Mouse (Mus musculus) liver, embryonic 14.5 days (tissue): ENCODE measurements around the gene Tekt5. TPM values are rescaled to one million over a fixed set of nuclear protein-coding genes. Genes with fewer than 3 reads are reported as not detected.

Experiments
- ATAC-seq: fragments of 200-750 bp; cut with Nextera tagmentation; 2 replicates; pipeline ENCODE4 v1.8.0; 2017; ENCODE audit warnings: moderate number of reproducible peaks, mild to moderate bottlenecking, moderate library complexity; ENCODE audit not compliant: insufficient read depth
- DNase-seq, 3 experiments: peaks; one replicate each; pipeline ENCODE4 v3.0.0-alpha.2; 2012 to 2013; ENCODE audit warnings: low read depth in 3 of 3, low spot score in 3 of 3
- H3K27ac ChIP-seq: fragments of 300-500 bp; sonication (generic); 2 replicates; pipeline ENCODE4 v1.5.1; 2014; ENCODE audit warnings: moderate library complexity, mild to moderate bottlenecking, control low read depth, inconsistent platforms
- H3K27me3 ChIP-seq: fragments of 300-500 bp; sonication (generic); 2 replicates; pipeline ENCODE4 v1.6.1; 2014; ENCODE audit warnings: mild to moderate bottlenecking, low read length, moderate library complexity; ENCODE audit not compliant: control insufficient read depth, insufficient read depth
- H3K36me3 ChIP-seq: fragments of 300-500 bp; sonication (generic); replicated peaks from 2 replicates; pipeline ENCODE4 v1.6.1; 2014; ENCODE audit warnings: low read depth; ENCODE audit not compliant: control insufficient read depth, insufficient read depth
- H3K4me1 ChIP-seq, 2 experiments: fragments of 200-500 bp in 1 of 2; fragments of 300-500 bp in 1 of 2; sonication (generic) in 1 of 2; replicated peaks; 2 replicates each; pipeline ENCODE4 v1.6.1; 2012 to 2014; ENCODE audit warnings: antibody characterized with exemption in 1 of 2, inconsistent platforms in 1 of 2, low read length in 1 of 2; ENCODE audit not compliant: control insufficient read depth in 2 of 2, insufficient read depth in 2 of 2
- H3K4me2 ChIP-seq: fragments of 300-500 bp; sonication (generic); 2 replicates; pipeline ENCODE4 v1.6.1; 2014; ENCODE audit warnings: low read depth, mild to moderate bottlenecking, control low read depth, moderate library complexity
- H3K4me3 ChIP-seq, 2 experiments: fragments of 200-500 bp in 1 of 2; fragments of 300-500 bp in 1 of 2; sonication (generic) in 1 of 2; 2 replicates each; pipeline ENCODE4 v1.5.1; 2012 to 2014; ENCODE audit warnings: low read depth in 2 of 2, low read length in 2 of 2, mild to moderate bottlenecking in 2 of 2, control low read depth in 1 of 2, inconsistent platforms in 1 of 2, moderate library complexity in 1 of 2; ENCODE audit not compliant: insufficient read depth in 1 of 2
- H3K9ac ChIP-seq: fragments of 300-500 bp; sonication (generic); replicated peaks from 2 replicates; pipeline ENCODE4 v1.6.1; 2014; ENCODE audit warnings: mild to moderate bottlenecking, control low read depth, moderate library complexity
- H3K9me3 ChIP-seq: fragments of 300-500 bp; sonication (generic); 2 replicates; pipeline ENCODE4 v1.6.1; 2016; ENCODE audit warnings: low read length, mixed read lengths; ENCODE audit not compliant: control insufficient read depth
- CTCF ChIP-seq: IDR thresholded peaks from 2 replicates; pipeline ENCODE4 v1.5.1; 2016; ENCODE audit warnings: antibody characterized with exemption, low read depth, control low read depth
- EP300 ChIP-seq: IDR thresholded peaks from 2 replicates; pipeline ENCODE4 v1.6.1; 2016; ENCODE audit warnings: antibody characterized with exemption, low read depth
- whole genome bisulfite sequencing: fragments of 180-500 bp; shearing (Covaris S2); extraction: QIAGEN DNeasy Blood & Tissue Kit; methylation state at CpG from one replicate; pipeline ENCODE4 v1.1.7; 2014; ENCODE audit not compliant: insufficient replicate concordance; 5-methylcytosine and 5-hydroxymethylcytosine counted together
- polyA plus RNA-seq, 2 experiments: library from polyadenylated mRNA; depleted of rRNA in 1 of 2; stranded (reverse) in 1 of 2; unstranded in 1 of 2; fragments of >200 nt; fragmentation: Nextera tagmentation in 1 of 2; extraction: Ambion mirVana in 1 of 2; gene quantifications; 2 replicates each; pipeline versions ENCODE4 v1.2.1 to v1.2.3; 2012 to 2014

Gene Tekt5
- polyA plus RNA-seq, 2 experiments: 0.10 to 0.15 TPM

- H3K27me3 ChIP-seq: no peaks in the 10 kb centered on the region
- DNase-seq: no peak
- H3K36me3 ChIP-seq: no peaks in the 10 kb centered on the region
- H3K9me3 ChIP-seq: no peaks in the 10 kb centered on the region
- no peak overlapping the region for H3K9ac ChIP-seq
- H3K4me1 ChIP-seq: no peaks in the 10 kb centered on the region; a peak in 1 of 4 replicates
- no peak overlapping the region for H3K27ac ChIP-seq
- H3K4me2 ChIP-seq: no peak overlapping the region
- H3K4me3 ChIP-seq: no peak overlapping the region
- no peak for ATAC-seq
- TF ChIP-seq CTCF (no peak), EP300 (no peak)
- 55% methylated on average over 12 of the region's 12 CpGs for WGBS
Observed at GRCm38 (mm10) chr16:10330586-10331495, 64.4 kb downstream of the Tekt5 start.

- no peaks in the 10 kb centered on the region; a peak in 1 of 4 replicates for H3K4me1 ChIP-seq
- no peak overlapping the region for H3K27ac ChIP-seq
- no peaks in the 10 kb centered on the region for H3K27me3 ChIP-seq
- no peak overlapping the region for H3K4me3 ChIP-seq
- DNase-seq (peak; percentile 11 to 14 (median 13)), ATAC-seq (peak; percentile 62)
- no peak overlapping the region for H3K9ac ChIP-seq
- TF ChIP-seq EP300: no peak
- no peak for TF ChIP-seq CTCF
- WGBS: 48% methylated on average over 13 of the region's 13 CpGs
- H3K9me3 ChIP-seq: no peaks in the 10 kb centered on the region
- H3K36me3 ChIP-seq: no peaks in the 10 kb centered on the region
- H3K4me2 ChIP-seq: no peak overlapping the region; the same call in 1 of the 2 replicates
Observed at GRCm38 (mm10) chr16:10327563-10328333, 67.5 kb downstream of the Tekt5 start.

GRCm38 (mm10) chr16:10319914-10320569, 75.2 kb downstream of the Tekt5 start:
- no peaks in the 10 kb centered on the region for H3K27me3 ChIP-seq
- no peak overlapping the region for H3K4me3 ChIP-seq
- no peaks in the 10 kb centered on the region for H3K9me3 ChIP-seq
- no peak for DNase-seq
- WGBS: 42% methylated on average over 17 of the region's 17 CpGs
- TF ChIP-seq EP300: no peak
- no peak for TF ChIP-seq CTCF
- no peak overlapping the region for H3K4me2 ChIP-seq
- ATAC-seq: no peak
- H3K9ac ChIP-seq: no peak overlapping the region
- H3K36me3 ChIP-seq: no peaks in the 10 kb centered on the region
- no peak overlapping the region for H3K27ac ChIP-seq
- H3K4me1 ChIP-seq: peaks cover 0 to 2% of the 10 kb centered on the region in 2 experiments; a peak in 1 of 4 replicates

GRCm38 (mm10) chr16:10317197-10317544, 78.1 kb downstream of the Tekt5 start:
- H3K4me2 ChIP-seq: no peak overlapping the region
- H3K27me3 ChIP-seq: peaks cover 9% of the 10 kb centered on the region
- no peak overlapping the region for H3K9ac ChIP-seq
- ATAC-seq (no peak), DNase-seq (no peak)
- H3K36me3 ChIP-seq: no peaks in the 10 kb centered on the region
- no peak overlapping the region for H3K27ac ChIP-seq
- peaks cover 0 to 2% of the 10 kb centered on the region in 2 experiments; a peak in 1 of 4 replicates for H3K4me1 ChIP-seq
- no peaks in the 10 kb centered on the region for H3K9me3 ChIP-seq
- 46% methylated on average over 4 of the region's 4 CpGs for WGBS
- H3K4me3 ChIP-seq: no peak overlapping the region
- TF ChIP-seq EP300 (no peak), CTCF (no peak)
